Mouse (Mus musculus) kidney, embryonic 14.5 days (tissue): ENCODE measurements around the gene Fdxr. TPM values are rescaled to one million over a fixed set of nuclear protein-coding genes. Genes with fewer than 3 reads are reported as not detected.

Experiments used
- ATAC-seq: fragments of 200-750 bp; cut with Nextera tagmentation; 2 replicates; pipeline ENCODE4 v1.8.0; 2017; ENCODE audit warnings: moderate number of reproducible peaks, mild to moderate bottlenecking, moderate TSS enrichment, moderate library complexity; ENCODE audit not compliant: low FRiP score, low TSS enrichment
- H3K27ac ChIP-seq: fragments of 300-500 bp; sonication (generic); 2 replicates; pipeline ENCODE4 v1.5.1; 2014; ENCODE audit warnings: low read depth, mild to moderate bottlenecking, low read length, moderate library complexity, mixed read lengths
- H3K27me3 ChIP-seq: fragments of 300-500 bp; sonication (generic); 2 replicates; pipeline ENCODE4 v1.6.1; 2014; ENCODE audit warnings: mild to moderate bottlenecking, low read length; ENCODE audit not compliant: control insufficient read depth, insufficient read depth
- H3K36me3 ChIP-seq: fragments of 300-500 bp; sonication (generic); 2 replicates; pipeline ENCODE4 v1.6.1; 2014; ENCODE audit warnings: low read length, mixed read lengths; ENCODE audit not compliant: control insufficient read depth, insufficient read depth
- H3K4me1 ChIP-seq: fragments of 300-500 bp; sonication (generic); 2 replicates; pipeline ENCODE4 v1.6.1; 2014; ENCODE audit warnings: low read length, mixed read lengths; ENCODE audit not compliant: control insufficient read depth, insufficient read depth
- H3K4me2 ChIP-seq: fragments of 300-500 bp; sonication (generic); replicated peaks from 2 replicates; pipeline ENCODE4 v1.6.1; 2014; ENCODE audit warnings: low read depth, mild to moderate bottlenecking, low read length
- H3K4me3 ChIP-seq: fragments of 300-500 bp; sonication (generic); 2 replicates; pipeline ENCODE4 v1.5.1; 2014; ENCODE audit warnings: mild to moderate bottlenecking, low read length
- H3K9ac ChIP-seq: fragments of 300-500 bp; sonication (generic); 2 replicates; pipeline ENCODE4 v1.6.1; 2014; ENCODE audit warnings: low read depth, mild to moderate bottlenecking, low read length, moderate library complexity
- H3K9me3 ChIP-seq: fragments of 300-500 bp; sonication (generic); 2 replicates; pipeline ENCODE4 v1.6.1; 2016; ENCODE audit warnings: low read length; ENCODE audit not compliant: control insufficient read depth
- WGBS: fragments of 180-500 bp; shearing (Covaris S2); extraction: QIAGEN DNeasy Blood & Tissue Kit; methylation state at CpG from one replicate; pipeline ENCODE4 v1.1.7; 2014; 5-methylcytosine and 5-hydroxymethylcytosine counted together
- polyA plus RNA-seq: library from polyadenylated mRNA; unstranded; fragments of >200 nt; fragmentation: Nextera tagmentation; extraction: Ambion mirVana; gene quantifications from 2 replicates; pipeline ENCODE4 v1.2.1, GENCODE M21; 2014

The Fdxr gene
- polyA plus RNA-seq, 1 experiment from 2014 or later = 13.1 TPM

DNA sequence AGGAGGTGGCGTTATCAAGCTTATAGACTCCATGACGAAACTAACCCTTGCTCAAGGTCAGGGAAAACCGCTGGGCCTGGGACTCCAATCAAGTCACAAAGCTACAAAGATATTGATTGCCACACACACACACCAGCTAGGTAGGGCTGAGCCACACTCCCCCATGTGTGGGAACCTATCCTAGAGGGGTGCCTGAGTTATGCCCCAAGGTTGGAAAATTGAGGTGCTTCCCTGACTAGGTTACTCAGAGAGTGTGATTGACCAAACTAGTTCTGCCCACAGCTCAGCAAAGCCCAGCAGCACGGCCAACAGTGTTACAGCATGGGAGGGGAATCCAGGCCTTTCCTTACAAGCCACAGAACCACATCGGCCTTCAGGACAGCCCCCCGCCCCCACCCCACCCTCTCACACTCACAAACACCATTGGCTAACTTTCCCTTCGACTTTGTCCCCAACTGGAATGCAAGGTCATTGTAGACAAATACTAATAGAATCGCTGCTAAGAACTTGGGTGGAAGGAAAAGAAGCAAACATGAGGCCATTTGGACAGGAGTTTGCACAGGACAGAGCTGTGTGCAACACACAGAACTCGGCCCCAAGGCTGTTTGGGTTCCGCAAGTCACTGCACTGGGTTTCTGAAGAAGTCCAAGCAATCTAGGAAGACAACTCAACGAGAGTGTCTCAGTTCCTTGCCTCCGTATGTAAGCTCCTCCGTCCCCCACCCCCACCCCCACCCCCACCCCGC is 16.0 kb upstream of the Fdxr start:
- Histone ChIP-seq H3K27ac (no peak overlapping the region), H3K27me3 (peaks cover 12% of the 10 kb centered on the region), H3K36me3 (no peaks in the 10 kb centered on the region), H3K9ac (no peak overlapping the region), H3K9me3 (no peaks in the 10 kb centered on the region), H3K4me1 (no peaks in the 10 kb centered on the region), H3K4me3 (no peak overlapping the region), H3K4me2 (no peak overlapping the region)
- ATAC-seq = no peak
- WGBS = 67% methylated on average over 14 of the region's 14 CpGs

GRCm38 (mm10) chr11:115291503-115291902 is 14.7 kb upstream of the Fdxr start:
- WGBS = 77% methylated on average over 10 of the region's 10 CpGs
- Histone ChIP-seq H3K4me1 (no peaks in the 10 kb centered on the region), H3K4me3 (no peak overlapping the region), H3K9ac (no peak overlapping the region), H3K4me2 (no peak overlapping the region), H3K9me3 (no peaks in the 10 kb centered on the region), H3K27ac (no peak overlapping the region), H3K36me3 (no peaks in the 10 kb centered on the region), H3K27me3 (no peaks in the 10 kb centered on the region)
- no peak for ATAC-seq

DNA sequence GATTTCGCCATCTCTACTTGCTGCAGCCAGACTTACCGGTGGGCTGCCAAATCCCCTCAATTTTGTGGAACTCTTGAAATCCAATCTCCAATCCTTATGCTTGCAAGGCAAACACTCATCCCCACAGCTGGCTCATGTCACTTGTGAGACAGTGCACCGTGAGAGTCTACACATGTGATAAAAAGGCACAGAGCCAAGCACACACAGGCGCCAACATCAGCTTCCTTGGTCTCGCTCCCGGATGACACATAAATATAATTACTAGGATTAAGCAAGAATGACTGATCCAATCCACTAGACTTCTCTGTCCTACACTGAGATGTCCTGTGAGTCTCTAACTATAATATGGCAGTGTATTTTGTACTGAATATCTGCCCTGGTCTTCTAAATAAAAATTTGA is 14.1 kb upstream of the Fdxr start:
- Histone ChIP-seq H3K9me3 (no peaks in the 10 kb centered on the region), H3K27me3 (no peaks in the 10 kb centered on the region), H3K4me3 (no peak overlapping the region), H3K9ac (no peak overlapping the region), H3K4me2 (no peak overlapping the region), H3K27ac (no peak overlapping the region), H3K36me3 (no peaks in the 10 kb centered on the region), H3K4me1 (no peaks in the 10 kb centered on the region)
- WGBS = 55% methylated on average over 6 of the region's 6 CpGs
- no peak for ATAC-seq

GRCm38 (mm10) chr11:115290314-115290713 is 13.5 kb upstream of the Fdxr start:
- no peak overlapping the region for H3K4me2 ChIP-seq
- no peak for ATAC-seq
- no peak overlapping the region for H3K4me3 ChIP-seq
- H3K27ac ChIP-seq = no peak overlapping the region
- no peaks in the 10 kb centered on the region for H3K27me3 ChIP-seq
- H3K9me3 ChIP-seq = no peaks in the 10 kb centered on the region
- H3K4me1 ChIP-seq = no peaks in the 10 kb centered on the region
- no peaks in the 10 kb centered on the region for H3K36me3 ChIP-seq
- H3K9ac ChIP-seq = no peak overlapping the region
- WGBS = 94% methylated on average over 1 of the region's 1 CpGs

DNA sequence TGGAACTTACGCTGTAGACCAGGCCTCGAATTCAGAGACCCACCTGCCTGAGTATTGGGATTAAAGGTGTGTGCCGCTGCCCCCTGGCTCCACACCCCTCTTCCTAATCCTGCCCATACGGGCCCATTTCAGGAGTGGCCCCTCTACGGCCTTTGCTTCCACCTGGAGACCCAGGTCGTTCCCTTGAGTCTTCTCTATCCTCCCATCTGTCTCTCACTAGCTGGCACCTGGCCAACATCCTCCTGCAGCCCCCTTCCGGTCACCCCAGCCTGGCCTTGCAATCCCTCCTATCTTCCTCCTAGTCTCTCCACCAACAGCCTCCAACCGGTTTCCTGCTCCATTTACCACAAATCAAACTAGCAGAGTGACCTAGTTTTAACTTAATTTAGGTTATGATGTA is 13.0 kb upstream of the Fdxr start:
- Histone ChIP-seq H3K4me3 (no peak overlapping the region), H3K36me3 (no peaks in the 10 kb centered on the region), H3K4me1 (no peaks in the 10 kb centered on the region), H3K27ac (no peak overlapping the region), H3K27me3 (no peaks in the 10 kb centered on the region), H3K9ac (peak overlapping the region; percentile 18; the same call in 1 of the 2 replicates), H3K4me2 (no peak overlapping the region), H3K9me3 (no peaks in the 10 kb centered on the region)
- ATAC-seq = no peak
- 68% methylated on average over 8 of the region's 8 CpGs for WGBS

GRCm38 (mm10) chr11:115288305-115288704 is 11.5 kb upstream of the Fdxr start:
- Histone ChIP-seq H3K9ac (no peak overlapping the region), H3K4me1 (no peaks in the 10 kb centered on the region), H3K4me2 (no peak overlapping the region), H3K27ac (no peak overlapping the region), H3K36me3 (no peaks in the 10 kb centered on the region), H3K4me3 (no peak overlapping the region), H3K27me3 (no peaks in the 10 kb centered on the region), H3K9me3 (no peaks in the 10 kb centered on the region)
- no peak for ATAC-seq
- WGBS = 78% methylated on average over 2 of the region's 2 CpGs

DNA sequence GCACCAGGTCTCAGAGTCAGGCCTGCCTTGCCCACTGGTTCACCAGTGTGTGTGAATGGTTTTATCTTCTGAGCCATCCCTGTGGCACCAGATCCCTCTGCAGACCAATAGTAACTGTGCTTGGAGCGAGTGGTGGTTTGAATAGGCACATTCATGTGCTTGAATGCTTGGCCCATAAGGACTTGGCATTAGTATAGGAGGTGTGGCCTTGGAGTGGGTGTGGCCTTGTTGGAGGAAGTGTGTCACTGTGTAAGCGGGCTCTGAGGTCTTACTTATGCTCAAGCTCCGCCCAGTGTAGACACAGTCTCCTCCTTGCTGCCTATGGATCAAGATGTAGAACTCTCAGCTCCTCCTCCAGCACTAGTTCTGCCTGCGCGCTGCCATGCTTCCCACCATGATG is 10.5 kb upstream of the Fdxr start:
- Histone ChIP-seq H3K27ac (no peak overlapping the region), H3K4me3 (no peak overlapping the region), H3K27me3 (no peaks in the 10 kb centered on the region), H3K9me3 (no peaks in the 10 kb centered on the region), H3K4me2 (no peak overlapping the region), H3K9ac (no peak overlapping the region), H3K4me1 (no peaks in the 10 kb centered on the region), H3K36me3 (no peaks in the 10 kb centered on the region)
- WGBS = 92% methylated on average over 5 of the region's 5 CpGs
- no peak for ATAC-seq

DNA sequence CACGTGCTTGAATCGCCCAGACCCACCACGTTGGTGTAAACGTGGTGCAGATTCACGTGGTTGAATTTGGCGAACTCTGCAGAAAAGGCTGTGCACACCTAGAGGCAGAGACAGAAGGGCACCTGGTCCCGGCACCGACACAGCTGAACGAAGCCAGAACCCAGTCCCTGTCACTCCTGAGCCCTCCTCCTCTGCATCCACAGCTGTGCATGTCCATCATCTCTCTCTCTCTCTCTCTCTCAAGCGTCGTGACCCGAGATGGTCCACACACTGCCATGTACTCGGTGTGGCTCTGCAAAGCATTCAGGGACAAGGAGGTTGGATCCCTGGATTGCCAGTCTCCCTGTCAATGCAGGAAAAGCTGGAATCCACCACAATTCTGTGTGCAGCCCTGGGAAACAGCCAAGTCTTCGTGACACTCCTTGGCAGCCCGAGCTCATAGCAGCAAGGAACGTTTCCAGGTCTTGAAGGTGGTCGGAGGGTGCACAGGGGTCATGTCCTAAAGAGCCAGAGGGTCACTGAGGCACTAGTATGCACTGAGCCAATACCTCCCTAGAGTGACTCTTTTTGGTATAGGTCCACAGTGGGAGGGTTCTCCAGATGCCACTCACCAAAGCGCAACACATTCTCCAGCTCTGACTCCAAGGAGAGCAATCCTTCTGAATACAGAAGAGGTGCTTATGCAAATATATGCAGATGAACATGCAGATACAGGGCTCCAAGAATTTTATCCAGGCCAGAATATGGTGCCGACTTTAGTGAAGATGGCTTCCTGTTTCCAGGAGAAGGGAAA is 9.5 kb upstream of the Fdxr start:
- no peak overlapping the region for H3K9ac ChIP-seq
- no peaks in the 10 kb centered on the region for H3K9me3 ChIP-seq
- no peaks in the 10 kb centered on the region for H3K4me1 ChIP-seq
- no peak overlapping the region for H3K4me3 ChIP-seq
- no peak overlapping the region for H3K4me2 ChIP-seq
- no peak overlapping the region for H3K27ac ChIP-seq
- H3K27me3 ChIP-seq = no peaks in the 10 kb centered on the region
- H3K36me3 ChIP-seq = no peaks in the 10 kb centered on the region
- WGBS = 77% methylated on average over 19 of the region's 19 CpGs
- no peak for ATAC-seq

DNA sequence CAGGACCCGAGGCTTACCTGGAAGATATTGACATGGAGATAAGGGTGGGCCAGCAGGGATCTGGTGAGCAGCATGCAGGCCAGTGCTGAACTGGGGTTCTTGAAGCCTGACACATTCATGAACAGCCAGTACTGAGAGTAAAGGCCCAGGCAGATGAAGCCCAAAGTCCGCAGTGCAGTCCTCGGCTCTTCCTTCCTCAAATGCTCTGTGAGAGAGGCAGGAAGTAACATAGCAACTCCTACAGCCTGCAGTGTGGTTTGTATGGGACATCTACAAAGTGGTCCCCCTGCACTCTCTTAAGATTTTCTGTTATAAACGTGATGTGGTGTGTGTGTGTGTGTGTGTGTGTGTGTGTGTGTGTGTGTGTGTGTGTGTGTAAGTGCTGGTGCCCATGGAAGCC is 8.4 kb upstream of the Fdxr start:
- Histone ChIP-seq H3K9me3 (no peaks in the 10 kb centered on the region), H3K27ac (no peak overlapping the region), H3K4me2 (no peak overlapping the region), H3K27me3 (no peaks in the 10 kb centered on the region), H3K9ac (no peak overlapping the region), H3K4me1 (no peaks in the 10 kb centered on the region), H3K4me3 (no peak overlapping the region), H3K36me3 (no peaks in the 10 kb centered on the region)
- ATAC-seq = no peak
- 65% methylated on average over 4 of the region's 4 CpGs for WGBS
